Mouse (Mus musculus) forebrain, postnatal 0 days (tissue): ENCODE data around the gene Junb. TPM values are rescaled to one million over a fixed set of nuclear protein-coding genes. Genes with fewer than 3 reads are reported as not detected.
A peak's percentile ranks its signal among the peaks of the same experiment; 100 is the strongest.

Source experiments
- ATAC-seq: fragments of 200-750 bp; cut with Nextera tagmentation; 2 replicates; pipeline ENCODE4 v1.8.0; 2017; ENCODE audit warnings: mild to moderate bottlenecking, moderate library complexity
- DNase-seq: peaks from one replicate; pipeline ENCODE4 v3.0.0-alpha.2; 2015
- H3K27ac ChIP-seq: fragments of 300-500 bp; sonication (generic); 2 replicates; pipeline ENCODE4 v1.5.1; 2014; ENCODE audit warnings: low read depth, mild to moderate bottlenecking, antibody characterized with exemption, low read length, moderate library complexity, mixed read lengths
- H3K27me3 ChIP-seq: fragments of 300-500 bp; sonication (generic); 2 replicates; pipeline ENCODE4 v1.6.1; 2014; ENCODE audit warnings: mild to moderate bottlenecking, low read length, mixed read lengths; ENCODE audit not compliant: insufficient read depth
- H3K36me3 ChIP-seq: fragments of 300-500 bp; sonication (generic); 2 replicates; pipeline ENCODE4 v1.6.1; 2014; ENCODE audit warnings: mild to moderate bottlenecking, moderate library complexity; ENCODE audit not compliant: insufficient read depth
- H3K4me1 ChIP-seq: fragments of 300-500 bp; sonication (generic); 2 replicates; pipeline ENCODE4 v1.6.1; 2014; ENCODE audit warnings: antibody characterized with exemption; ENCODE audit not compliant: insufficient read depth
- H3K4me2 ChIP-seq: fragments of 300-500 bp; sonication (generic); 2 replicates; pipeline ENCODE4 v1.6.1; 2014; ENCODE audit warnings: low read depth, mild to moderate bottlenecking, moderate library complexity
- H3K4me3 ChIP-seq: fragments of 300-500 bp; sonication (generic); 2 replicates; pipeline ENCODE4 v1.5.1; 2014; ENCODE audit warnings: low read depth, low read length, mixed read lengths
- H3K9ac ChIP-seq: fragments of 300-500 bp; sonication (generic); 2 replicates; pipeline ENCODE4 v1.6.1; 2014; ENCODE audit warnings: mild to moderate bottlenecking
- H3K9me3 ChIP-seq: fragments of 300-500 bp; sonication (generic); 2 replicates; pipeline ENCODE4 v1.6.1; 2016; ENCODE audit warnings: low read length
- CTCF ChIP-seq: sonication (generic); IDR thresholded peaks from 2 replicates; pipeline ENCODE4 v1.5.1; 2016; ENCODE audit warnings: antibody characterized with exemption, control low read depth, low read depth
- WGBS: fragments of 180-500 bp; shearing (Covaris S2); extraction: QIAGEN DNeasy Blood & Tissue Kit; methylation state at CpG from one replicate; pipeline ENCODE4 v1.1.7; 2014; 5-methylcytosine and 5-hydroxymethylcytosine counted together
- microRNA-seq, 2 experiments: library from miRNA; unstranded; fragments of <30 nt; microRNA quantifications; one replicate each; pipeline ENCODE4; 2016
- polyA plus RNA-seq: library from polyadenylated mRNA; unstranded; fragments of >200 nt; fragmentation: Nextera tagmentation; extraction: Ambion mirVana; gene quantifications from 2 replicates; pipeline ENCODE4 v1.2.1, GENCODE M21; 2015
- total RNA-seq: library from RNA; depleted of rRNA; stranded (reverse); fragments of >200 nt; gene quantifications from 2 replicates; pipeline ENCODE4 v1.2.3, GENCODE M21; 2014; rRNA removed

Gene Junb
- total and polyA plus RNA-seq, 2 experiments from 2014 or later = 10.1 to 21.9 TPM

GRCm38 (mm10) chr8:84930582-84930981 is 47.9 kb downstream of the Junb start:
- no peak overlapping the region for H3K9ac ChIP-seq
- no peaks in the 10 kb centered on the region for H3K27me3 ChIP-seq
- ATAC-seq (no peak), DNase-seq (no peak)
- H3K4me1 ChIP-seq = peaks cover 8% of the 10 kb centered on the region
- H3K36me3 ChIP-seq = peaks cover 46% of the 10 kb centered on the region
- TF ChIP-seq CTCF = no peak
- H3K4me2 ChIP-seq = no peak overlapping the region
- no peak overlapping the region for H3K27ac ChIP-seq
- no peak overlapping the region for H3K4me3 ChIP-seq
- 91% methylated on average over 13 of the region's 13 CpGs for WGBS
- H3K9me3 ChIP-seq = no peaks in the 10 kb centered on the region

GRCm38 (mm10) chr8:84928456-84929306 is 49.8 kb downstream of the Junb start:
- Histone ChIP-seq H3K9me3 (no peaks in the 10 kb centered on the region), H3K27ac (no peak overlapping the region), H3K9ac (0 out of 2 replicates have a peak overlapping the region, but pooled peaks have one; percentile 6), H3K36me3 (peaks cover 62% of the 10 kb centered on the region), H3K4me1 (no peaks in the 10 kb centered on the region), H3K4me3 (peak overlapping the region; percentile 14; the same call in 1 of the 2 replicates), H3K27me3 (no peaks in the 10 kb centered on the region), H3K4me2 (peak overlapping the region; percentile 39)
- peak; percentile 81 for DNase-seq
- WGBS = 6% methylated on average over 46 of the region's 52 CpGs
- peak; percentile 85 for TF ChIP-seq CTCF
- ATAC-seq = peak; percentile 89

GRCm38 (mm10) chr8:84927513-84927912 is 51.0 kb downstream of the Junb start:
- Histone ChIP-seq H3K36me3 (peaks cover 67% of the 10 kb centered on the region), H3K9me3 (no peaks in the 10 kb centered on the region), H3K4me1 (no peaks in the 10 kb centered on the region), H3K9ac (no peak overlapping the region), H3K4me2 (no peak overlapping the region), H3K4me3 (no peak overlapping the region), H3K27ac (no peak overlapping the region), H3K27me3 (no peaks in the 10 kb centered on the region)
- WGBS = 87% methylated on average over 1 of the region's 1 CpGs
- DNase-seq = no peak
- ATAC-seq = no peak
- TF ChIP-seq CTCF = no peak

GRCm38 (mm10) chr8:84925557-84925956 is 53.0 kb downstream of the Junb start:
- ATAC-seq (no peak), DNase-seq (no peak)
- no peak overlapping the region for H3K9ac ChIP-seq
- H3K4me1 ChIP-seq = no peaks in the 10 kb centered on the region
- H3K4me2 ChIP-seq = no peak overlapping the region
- peaks cover 73% of the 10 kb centered on the region for H3K36me3 ChIP-seq
- TF ChIP-seq CTCF = no peak
- 75% methylated on average over 7 of the region's 7 CpGs for WGBS
- no peaks in the 10 kb centered on the region for H3K27me3 ChIP-seq
- H3K27ac ChIP-seq = no peak overlapping the region
- H3K4me3 ChIP-seq = no peak overlapping the region
- H3K9me3 ChIP-seq = no peaks in the 10 kb centered on the region

Small RNA genes lying within 50 kb of the gene (microRNA-seq; reads per million reads assigned to microRNA genes)
- gene Gm24197 = 0 reads per million in 2 experiments

Other genes with a start within 250 kb of the Junb start
- 111 and 116 TPM in 2 replicates for gene Nfix, start 178.4 kb downstream of the Junb start, total RNA-seq
- 347 and 376 TPM in 2 replicates for gene Nfix, start 178.4 kb downstream of the Junb start, polyA plus RNA-seq
- gene Dand5, start 155.9 kb downstream of the Junb start, total RNA-seq = 4.7 and 6.9 TPM in 2 replicates
- gene Dand5, start 155.9 kb downstream of the Junb start, polyA plus RNA-seq = 8.2 and 10.0 TPM in 2 replicates
- gene Gadd45gip1, start 147.2 kb downstream of the Junb start, total RNA-seq = 24.7 and 28.7 TPM in 2 replicates
- gene Gadd45gip1, start 147.2 kb downstream of the Junb start, polyA plus RNA-seq = 36.7 and 40.8 TPM in 2 replicates
- 32.2 and 55.3 TPM in 2 replicates for gene Rad23a, start 138.1 kb downstream of the Junb start, total RNA-seq
- gene Rad23a, start 138.1 kb downstream of the Junb start, polyA plus RNA-seq = 63.5 and 77.4 TPM in 2 replicates
- 470 and 505 TPM in 2 replicates for gene Calr, start 131.8 kb downstream of the Junb start, total RNA-seq
- gene Calr, start 131.8 kb downstream of the Junb start, polyA plus RNA-seq = 354 and 405 TPM in 2 replicates
- 77.1 and 91.2 TPM in 2 replicates for gene Farsa, start 121.7 kb downstream of the Junb start, total RNA-seq
- gene Farsa, start 121.7 kb downstream of the Junb start, polyA plus RNA-seq = 100 and 103 TPM in 2 replicates
- 27.5 and 32.2 TPM in 2 replicates for gene Syce2, start 106.6 kb downstream of the Junb start, total RNA-seq
- gene Syce2, start 106.6 kb downstream of the Junb start, polyA plus RNA-seq = 77.9 and 78.2 TPM in 2 replicates
- 28.9 and 31.5 TPM in 2 replicates for gene Gcdh, start 84.8 kb downstream of the Junb start, total RNA-seq
- 21.3 and 27.5 TPM in 2 replicates for gene Gcdh, start 84.8 kb downstream of the Junb start, polyA plus RNA-seq
- 0.46 TPM in 1 of 2 replicates, not detected in the other for gene Klf1, start 76.8 kb downstream of the Junb start, total RNA-seq
- 0.50 and 0.77 TPM in 2 replicates for gene Klf1, start 76.8 kb downstream of the Junb start, polyA plus RNA-seq
- 3.6 and 3.7 TPM in 2 replicates for gene Dnase2a, start 70.2 kb downstream of the Junb start, total RNA-seq
- 6.3 and 7.1 TPM in 2 replicates for gene Dnase2a, start 70.2 kb downstream of the Junb start, polyA plus RNA-seq
- gene Mast1, start 41.4 kb downstream of the Junb start, total RNA-seq = 39.7 and 57.7 TPM in 2 replicates
- gene Mast1, start 41.4 kb downstream of the Junb start, polyA plus RNA-seq = 44.2 and 63.8 TPM in 2 replicates
- gene Rtbdn, start 31.7 kb downstream of the Junb start, total RNA-seq = 4.8 and 10.4 TPM in 2 replicates
- 1.7 and 3.5 TPM in 2 replicates for gene Rtbdn, start 31.7 kb downstream of the Junb start, polyA plus RNA-seq
- gene Gm49661, start 9.3 kb downstream of the Junb start, total RNA-seq = not detected in 2 replicates
- gene Gm49661, start 9.3 kb downstream of the Junb start, polyA plus RNA-seq = not detected in 2 replicates
- 814 and 983 TPM in 2 replicates for gene Prdx2, start 9.1 kb downstream of the Junb start, total RNA-seq
- gene Prdx2, start 9.1 kb downstream of the Junb start, polyA plus RNA-seq = 974 and 1,110 TPM in 2 replicates
- gene Rnaseh2a, start 9.0 kb downstream of the Junb start, total RNA-seq = 39.8 and 42.7 TPM in 2 replicates
- gene Rnaseh2a, start 9.0 kb downstream of the Junb start, polyA plus RNA-seq = 52.2 and 56.3 TPM in 2 replicates
- 30.3 and 32.5 TPM in 2 replicates for gene Hook2, start 11.9 kb upstream of the Junb start, total RNA-seq
- gene Hook2, start 11.9 kb upstream of the Junb start, polyA plus RNA-seq = 22.6 and 28.7 TPM in 2 replicates
- gene Best2, start 35.8 kb upstream of the Junb start, total RNA-seq = not detected in 2 replicates
- gene Best2, start 35.8 kb upstream of the Junb start, polyA plus RNA-seq = 0.11 and 0.15 TPM in 2 replicates
- 136 and 160 TPM in 2 replicates for gene Asna1, start 46.6 kb upstream of the Junb start, total RNA-seq
- gene Asna1, start 46.6 kb upstream of the Junb start, polyA plus RNA-seq = 153 and 180 TPM in 2 replicates
- gene Trir, start 48.1 kb upstream of the Junb start, total RNA-seq = 338 and 447 TPM in 2 replicates
- gene Trir, start 48.1 kb upstream of the Junb start, polyA plus RNA-seq = 161 and 178 TPM in 2 replicates
- 129 and 155 TPM in 2 replicates for gene Tnpo2, start 58.2 kb upstream of the Junb start, total RNA-seq
- 40.4 and 52.3 TPM in 2 replicates for gene Tnpo2, start 58.2 kb upstream of the Junb start, polyA plus RNA-seq
- 106 and 115 TPM in 2 replicates for gene Fbxw9, start 81.3 kb upstream of the Junb start, total RNA-seq
- 79.8 and 87.4 TPM in 2 replicates for gene Fbxw9, start 81.3 kb upstream of the Junb start, polyA plus RNA-seq
- not detected in 2 replicates for gene Gm5741, start 89.3 kb upstream of the Junb start, total RNA-seq
- gene Gm5741, start 89.3 kb upstream of the Junb start, polyA plus RNA-seq = 0.74 and 3.0 TPM in 2 replicates
- 63.1 and 74.3 TPM in 2 replicates for gene Dhps, start 93.0 kb upstream of the Junb start, total RNA-seq
- 104 and 118 TPM in 2 replicates for gene Dhps, start 93.0 kb upstream of the Junb start, polyA plus RNA-seq
- 80.8 and 105 TPM in 2 replicates for gene Wdr83os, start 102.0 kb upstream of the Junb start, total RNA-seq
- gene Wdr83os, start 102.0 kb upstream of the Junb start, polyA plus RNA-seq = 171 and 182 TPM in 2 replicates
- gene Wdr83, start 102.6 kb upstream of the Junb start, total RNA-seq = 22.1 and 22.5 TPM in 2 replicates
- 35.3 and 37.2 TPM in 2 replicates for gene Wdr83, start 102.6 kb upstream of the Junb start, polyA plus RNA-seq
- gene Man2b1, start 104.6 kb upstream of the Junb start, total RNA-seq = 24.9 and 28.8 TPM in 2 replicates
- 14.8 and 18.0 TPM in 2 replicates for gene Man2b1, start 104.6 kb upstream of the Junb start, polyA plus RNA-seq
- 2.7 and 3.2 TPM in 2 replicates for gene Zfp791, start 144.4 kb upstream of the Junb start, total RNA-seq
- 1.5 and 2.4 TPM in 2 replicates for gene Zfp791, start 144.4 kb upstream of the Junb start, polyA plus RNA-seq
- not detected in 2 replicates for gene Cks1brt, start 173.2 kb upstream of the Junb start, total RNA-seq
- not detected in 2 replicates for gene Cks1brt, start 173.2 kb upstream of the Junb start, polyA plus RNA-seq
- gene Olfr371, start 247.3 kb upstream of the Junb start, total RNA-seq = not detected in 2 replicates
- gene Olfr371, start 247.3 kb upstream of the Junb start, polyA plus RNA-seq = not detected in 2 replicates